Mouse (Mus musculus): Measurements from ENCODE around the gene 8030474K03Rik. TPM values are rescaled to one million over a fixed set of nuclear protein-coding genes. Genes with fewer than 3 reads are reported as not detected.
"Not testable (repeated sequence)": the region's sequence is repeated elsewhere in the genome, so short reads cannot be mapped to it uniquely, and the experiment has no call there.

The 8030474K03Rik gene
- polyA plus RNA-seq, 1 experiment = not detected

GRCm38 (mm10) chrX:101770307-101770706 is 24.1 kb upstream of the 8030474K03Rik start:
- DNase-seq = no peak

DNA sequence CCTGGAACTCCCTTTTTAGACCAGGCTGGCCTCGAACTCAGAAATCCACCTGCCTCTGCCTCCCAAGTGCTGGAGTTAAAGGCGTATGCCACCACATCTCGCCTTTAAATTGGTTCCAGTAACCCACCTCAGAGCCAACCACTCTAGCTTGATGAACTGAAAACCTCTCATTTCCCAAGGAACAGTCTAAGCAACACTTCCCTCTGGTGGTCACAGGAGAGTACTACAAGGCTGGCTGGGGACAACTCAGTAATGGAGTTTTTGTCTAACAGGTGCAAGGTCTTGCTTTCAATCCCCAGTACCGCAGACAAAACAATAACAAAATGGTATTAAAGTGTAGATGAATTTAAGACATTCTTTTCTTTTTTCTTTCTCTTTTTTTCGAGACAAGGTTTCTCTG is 22.4 kb upstream of the 8030474K03Rik start:
- WGBS = 28% methylated on average over 5 of the region's 5 CpGs
- TF ChIP-seq POLR2A (IDR thresholded peaks at IDR 0.05; ENCODE audit: low read depth, low read length) (no peak), CTCF (conservative IDR thresholded peaks at IDR 0.05; ENCODE audit: insufficient read depth, insufficient read length, low read depth, low read length) (peak; percentile 47)
- Histone ChIP-seq H3K27ac (ENCODE audit: insufficient read depth, low read depth, low read length) (no peak overlapping the region), H3K27me3 (replicated peaks; ENCODE audit: control insufficient read depth, insufficient read depth, low read length) (no peaks in the 10 kb centered on the region), H3K4me1 (ENCODE audit: control insufficient read depth, insufficient read depth, low read length) (no peaks in the 10 kb centered on the region), H3K4me3 (ENCODE audit: insufficient read depth, low read depth, low read length) (no peak overlapping the region), H3K36me3 (ENCODE audit: control insufficient read depth, insufficient read depth, low read length) (no peaks in the 10 kb centered on the region)
- DNase-seq = peak; percentile 56

More at GRCm38 (mm10) chrX:101770307-101770706, 24.1 kb upstream of the 8030474K03Rik start:
- TF ChIP-seq CTCF (conservative IDR thresholded peaks at IDR 0.05; ENCODE audit: insufficient read depth, insufficient read length, low read depth, low read length) (no peak), POLR2A (IDR thresholded peaks at IDR 0.05; ENCODE audit: low read depth, low read length) (no peak)
- H3K27me3 ChIP-seq (replicated peaks; ENCODE audit: control insufficient read depth, insufficient read depth, low read length) = no peaks in the 10 kb centered on the region
- no peaks in the 10 kb centered on the region for H3K36me3 ChIP-seq (ENCODE audit: control insufficient read depth, insufficient read depth, low read length)
- WGBS = 59% methylated on average over 3 of the region's 3 CpGs
- no peaks in the 10 kb centered on the region for H3K4me1 ChIP-seq (ENCODE audit: control insufficient read depth, insufficient read depth, low read length)
- no peak overlapping the region for H3K27ac ChIP-seq (ENCODE audit: insufficient read depth, low read depth, low read length)
- no peak overlapping the region for H3K4me3 ChIP-seq (ENCODE audit: insufficient read depth, low read depth, low read length)

GRCm38 (mm10) chrX:101791551-101791950 is 2.9 kb upstream of the 8030474K03Rik start:
- Histone ChIP-seq H3K36me3 (ENCODE audit: control insufficient read depth, insufficient read depth, low read length) (no peaks in the 10 kb centered on the region), H3K4me3 (ENCODE audit: insufficient read depth, low read depth, low read length) (no peak overlapping the region), H3K27ac (ENCODE audit: insufficient read depth, low read depth, low read length) (no peak overlapping the region), H3K27me3 (replicated peaks; ENCODE audit: control insufficient read depth, insufficient read depth, low read length) (no peaks in the 10 kb centered on the region), H3K4me1 (ENCODE audit: control insufficient read depth, insufficient read depth, low read length) (no peaks in the 10 kb centered on the region)
- WGBS = 44% methylated on average over 4 of the region's 4 CpGs
- DNase-seq = peak; percentile 45
- TF ChIP-seq POLR2A (IDR thresholded peaks at IDR 0.05; ENCODE audit: low read depth, low read length) = no peak
- peak; percentile 65 for TF ChIP-seq CTCF (conservative IDR thresholded peaks at IDR 0.05; ENCODE audit: insufficient read depth, insufficient read length, low read depth, low read length)

GRCm38 (mm10) chrX:101805512-101805911 is 11.1 kb downstream of the 8030474K03Rik start:
- Histone ChIP-seq H3K4me3 (ENCODE audit: insufficient read depth, low read depth, low read length) (no peak overlapping the region), H3K36me3 (ENCODE audit: control insufficient read depth, insufficient read depth, low read length) (no peaks in the 10 kb centered on the region), H3K27me3 (replicated peaks; ENCODE audit: control insufficient read depth, insufficient read depth, low read length) (no peaks in the 10 kb centered on the region), H3K4me1 (ENCODE audit: control insufficient read depth, insufficient read depth, low read length) (no peaks in the 10 kb centered on the region), H3K27ac (ENCODE audit: insufficient read depth, low read depth, low read length) (no peak overlapping the region)
- DNase-seq = peak; percentile 29
- TF ChIP-seq CTCF (conservative IDR thresholded peaks at IDR 0.05; ENCODE audit: insufficient read depth, insufficient read length, low read depth, low read length) (no peak), POLR2A (IDR thresholded peaks at IDR 0.05; ENCODE audit: low read depth, low read length) (no peak)
- WGBS = 32% methylated on average over 2 of the region's 2 CpGs

DNA sequence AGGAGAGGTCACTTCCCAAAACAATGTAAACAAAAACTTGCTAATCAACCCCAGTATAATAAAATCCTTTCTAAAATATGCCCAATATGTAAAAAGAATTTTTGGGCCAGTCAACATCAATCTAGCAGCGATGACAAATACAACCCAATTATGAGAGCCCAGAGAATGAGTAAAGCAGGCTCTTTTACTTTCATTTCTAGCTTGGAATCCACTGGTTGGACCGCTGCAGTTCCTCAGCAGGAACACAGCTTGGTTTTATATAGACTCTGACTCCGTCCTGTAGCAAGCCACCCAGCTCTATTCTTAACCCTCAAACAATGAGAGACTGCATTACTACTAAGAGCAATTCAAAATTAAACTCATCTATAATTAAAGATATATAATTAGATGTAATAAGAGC is 17.3 kb downstream of the 8030474K03Rik start:
- TF ChIP-seq POLR2A (IDR thresholded peaks at IDR 0.05; ENCODE audit: low read depth, low read length) = no peak
- no peak for TF ChIP-seq CTCF (conservative IDR thresholded peaks at IDR 0.05; ENCODE audit: insufficient read depth, insufficient read length, low read depth, low read length)
- Histone ChIP-seq H3K4me1 (ENCODE audit: control insufficient read depth, insufficient read depth, low read length) (no peaks in the 10 kb centered on the region), H3K4me3 (ENCODE audit: insufficient read depth, low read depth, low read length) (no peak overlapping the region), H3K27ac (ENCODE audit: insufficient read depth, low read depth, low read length) (no peak overlapping the region), H3K36me3 (ENCODE audit: control insufficient read depth, insufficient read depth, low read length) (no peaks in the 10 kb centered on the region), H3K27me3 (replicated peaks; ENCODE audit: control insufficient read depth, insufficient read depth, low read length) (no peaks in the 10 kb centered on the region)
- 54% methylated on average over 3 of the region's 3 CpGs for WGBS
- DNase-seq = no peak

GRCm38 (mm10) chrX:101819163-101819562 is 24.7 kb downstream of the 8030474K03Rik start:
- no peak overlapping the region for H3K4me3 ChIP-seq (ENCODE audit: insufficient read depth, low read depth, low read length)
- 53% methylated on average over 1 of the region's 1 CpGs for WGBS
- no peaks in the 10 kb centered on the region for H3K36me3 ChIP-seq (ENCODE audit: control insufficient read depth, insufficient read depth, low read length)
- H3K27me3 ChIP-seq (replicated peaks; ENCODE audit: control insufficient read depth, insufficient read depth, low read length) = no peaks in the 10 kb centered on the region
- peak; percentile 40; the same call in 1 of the 2 replicates for TF ChIP-seq CTCF (conservative IDR thresholded peaks at IDR 0.05; ENCODE audit: insufficient read depth, insufficient read length, low read depth, low read length)
- no peak for TF ChIP-seq POLR2A (IDR thresholded peaks at IDR 0.05; ENCODE audit: low read depth, low read length)
- peak; percentile 5 for DNase-seq
- H3K4me1 ChIP-seq (ENCODE audit: control insufficient read depth, insufficient read depth, low read length) = no peaks in the 10 kb centered on the region
- no peak overlapping the region for H3K27ac ChIP-seq (ENCODE audit: insufficient read depth, low read depth, low read length)

DNA sequence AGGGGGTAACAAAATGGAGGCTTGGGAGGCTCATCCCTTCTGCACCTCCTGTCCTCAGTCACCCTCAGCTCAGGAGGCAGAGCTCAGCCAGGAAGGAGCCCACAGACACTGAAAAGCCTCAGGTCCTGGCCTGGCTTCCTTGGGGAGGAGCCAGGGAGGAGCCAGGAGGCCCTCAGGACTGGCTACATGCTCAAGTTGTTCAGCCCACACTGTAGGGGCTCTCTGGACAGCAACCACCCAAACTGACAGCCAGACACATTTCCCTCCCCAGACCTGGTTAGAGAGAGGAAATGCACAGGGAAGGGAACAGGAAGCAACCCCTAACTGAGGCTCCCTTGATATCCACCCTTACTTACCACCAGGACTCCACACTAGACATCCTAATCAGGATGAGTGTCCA is 25.5 kb downstream of the 8030474K03Rik start:
- H3K4me3 ChIP-seq (ENCODE audit: insufficient read depth, low read depth, low read length); H3K4me1 ChIP-seq (ENCODE audit: control insufficient read depth, insufficient read depth, low read length); H3K36me3 ChIP-seq (ENCODE audit: control insufficient read depth, insufficient read depth, low read length); H3K27ac ChIP-seq (ENCODE audit: insufficient read depth, low read depth, low read length); H3K27me3 ChIP-seq (replicated peaks; ENCODE audit: control insufficient read depth, insufficient read depth, low read length); DNase-seq: not testable (repeated sequence)

All from kidney, adult 2 months (tissue).